Mouse (Mus musculus) midbrain, embryonic 13.5 days (tissue): ENCODE measurements around the gene Gm45140. TPM values are rescaled to one million over a fixed set of nuclear protein-coding genes. Genes with fewer than 3 reads are reported as not detected.
A peak's percentile ranks its signal among the peaks of the same experiment; 100 is the strongest.
"Not testable (repeated sequence)": the region's sequence is repeated elsewhere in the genome, so short reads cannot be mapped to it uniquely, and the experiment has no call there.

Experiments used
- ATAC-seq: fragments of 200-750 bp; cut with Nextera tagmentation; 2 replicates; pipeline ENCODE4 v1.8.0; 2017; ENCODE audit warnings: mild to moderate bottlenecking, moderate TSS enrichment, moderate library complexity
- H3K27ac ChIP-seq: fragments of 300-500 bp; sonication (generic); 2 replicates; pipeline ENCODE4 v1.5.1; 2015; ENCODE audit warnings: inconsistent platforms, mild to moderate bottlenecking, moderate library complexity
- H3K27me3 ChIP-seq: fragments of 300-500 bp; sonication (generic); 2 replicates; pipeline ENCODE4 v1.6.1; 2015; ENCODE audit warnings: mild to moderate bottlenecking, inconsistent platforms
- H3K36me3 ChIP-seq: fragments of 300-500 bp; sonication (generic); 2 replicates; pipeline ENCODE4 v1.6.1; 2015; ENCODE audit warnings: mild to moderate bottlenecking, inconsistent platforms
- H3K4me1 ChIP-seq: fragments of 300-500 bp; sonication (generic); replicated peaks from 2 replicates; pipeline ENCODE4 v1.6.1; 2015; ENCODE audit warnings: inconsistent platforms
- H3K4me2 ChIP-seq: fragments of 300-500 bp; sonication (generic); replicated peaks from 2 replicates; pipeline ENCODE4 v1.6.1; 2015; ENCODE audit warnings: moderate library complexity, mild to moderate bottlenecking, inconsistent platforms
- H3K4me3 ChIP-seq: fragments of 300-500 bp; sonication (generic); replicated peaks from 2 replicates; pipeline ENCODE4 v1.5.1; 2015; ENCODE audit warnings: mild to moderate bottlenecking, inconsistent platforms
- H3K9ac ChIP-seq: fragments of 300-500 bp; sonication (generic); replicated peaks from 2 replicates; pipeline ENCODE4 v1.6.1; 2015; ENCODE audit warnings: mild to moderate bottlenecking, inconsistent platforms
- H3K9me3 ChIP-seq: fragments of 300-500 bp; sonication (generic); 2 replicates; pipeline ENCODE4 v1.6.1; 2016; ENCODE audit warnings: mild to moderate bottlenecking, inconsistent platforms
- WGBS: fragments of 180-500 bp; shearing (Covaris S2); methylation state at CpG from one replicate; pipeline ENCODE4 v1.1.7; 2015; 5-methylcytosine and 5-hydroxymethylcytosine counted together
- polyA plus RNA-seq: library from polyadenylated mRNA; unstranded; fragments of >200 nt; fragmentation: Nextera tagmentation; extraction: Ambion mirVana; gene quantifications from 2 replicates; pipeline ENCODE4 v1.2.1, GENCODE M21; 2015

Gm45140 gene
- polyA plus RNA-seq, 1 experiment from 2014 or later, result 3.2 TPM

DNA sequence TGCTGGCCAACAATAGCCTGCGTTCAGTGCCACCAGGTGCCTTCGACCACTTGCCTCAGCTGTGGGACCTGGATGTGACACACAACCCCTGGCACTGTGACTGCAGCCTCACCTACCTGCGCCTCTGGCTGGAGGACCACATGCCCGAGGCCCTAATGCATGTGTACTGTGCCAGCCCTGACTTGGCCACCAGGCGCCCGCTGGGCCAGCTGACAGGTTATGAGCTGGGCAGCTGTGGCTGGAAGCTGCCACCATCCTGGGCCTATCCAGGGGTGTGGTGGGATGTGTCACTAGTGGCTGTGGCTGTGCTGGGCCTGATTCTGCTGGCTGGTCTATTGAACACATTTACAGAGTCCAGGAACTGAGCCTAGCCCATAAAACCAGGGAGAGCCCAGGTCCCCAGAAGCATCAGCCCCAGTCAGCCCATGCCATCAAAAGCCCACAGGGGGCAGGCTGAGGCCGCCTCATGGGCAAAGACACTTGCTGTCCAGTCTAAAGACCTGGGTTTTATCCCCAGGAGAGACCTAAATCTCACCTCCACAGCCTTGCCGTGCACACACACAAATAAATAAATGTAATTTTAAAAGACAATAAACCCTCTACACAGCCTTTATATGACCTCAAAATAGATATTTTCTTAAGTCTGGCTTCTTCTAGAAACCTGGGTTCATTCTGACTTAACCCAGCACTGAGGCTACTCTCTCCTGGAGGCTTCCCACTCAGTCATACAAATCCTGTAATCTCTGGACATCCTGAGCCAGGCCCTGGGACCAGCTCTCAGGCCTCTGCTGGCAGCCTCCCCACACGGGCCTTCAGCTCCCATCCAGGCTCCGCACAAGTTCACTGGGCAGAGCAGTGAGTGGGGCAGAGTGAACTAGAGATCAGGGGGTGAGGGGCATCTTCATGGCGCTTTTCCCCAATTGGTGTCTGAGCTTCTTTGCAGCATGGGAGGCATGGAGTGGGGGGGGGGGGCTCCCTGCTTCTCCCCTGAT, 56.1 kb downstream of the Gm45140 start:
- no peak for ATAC-seq
- WGBS, result 87% methylated on average over 11 of the region's 11 CpGs
- H3K27ac ChIP-seq, result no peak overlapping the region
- H3K4me2 ChIP-seq, result no peak overlapping the region
- H3K9me3 ChIP-seq, result no peaks in the 10 kb centered on the region
- no peaks in the 10 kb centered on the region for H3K4me1 ChIP-seq
- no peak overlapping the region for H3K4me3 ChIP-seq
- no peaks in the 10 kb centered on the region for H3K36me3 ChIP-seq
- no peaks in the 10 kb centered on the region for H3K27me3 ChIP-seq
- H3K9ac ChIP-seq, result no peak overlapping the region

DNA sequence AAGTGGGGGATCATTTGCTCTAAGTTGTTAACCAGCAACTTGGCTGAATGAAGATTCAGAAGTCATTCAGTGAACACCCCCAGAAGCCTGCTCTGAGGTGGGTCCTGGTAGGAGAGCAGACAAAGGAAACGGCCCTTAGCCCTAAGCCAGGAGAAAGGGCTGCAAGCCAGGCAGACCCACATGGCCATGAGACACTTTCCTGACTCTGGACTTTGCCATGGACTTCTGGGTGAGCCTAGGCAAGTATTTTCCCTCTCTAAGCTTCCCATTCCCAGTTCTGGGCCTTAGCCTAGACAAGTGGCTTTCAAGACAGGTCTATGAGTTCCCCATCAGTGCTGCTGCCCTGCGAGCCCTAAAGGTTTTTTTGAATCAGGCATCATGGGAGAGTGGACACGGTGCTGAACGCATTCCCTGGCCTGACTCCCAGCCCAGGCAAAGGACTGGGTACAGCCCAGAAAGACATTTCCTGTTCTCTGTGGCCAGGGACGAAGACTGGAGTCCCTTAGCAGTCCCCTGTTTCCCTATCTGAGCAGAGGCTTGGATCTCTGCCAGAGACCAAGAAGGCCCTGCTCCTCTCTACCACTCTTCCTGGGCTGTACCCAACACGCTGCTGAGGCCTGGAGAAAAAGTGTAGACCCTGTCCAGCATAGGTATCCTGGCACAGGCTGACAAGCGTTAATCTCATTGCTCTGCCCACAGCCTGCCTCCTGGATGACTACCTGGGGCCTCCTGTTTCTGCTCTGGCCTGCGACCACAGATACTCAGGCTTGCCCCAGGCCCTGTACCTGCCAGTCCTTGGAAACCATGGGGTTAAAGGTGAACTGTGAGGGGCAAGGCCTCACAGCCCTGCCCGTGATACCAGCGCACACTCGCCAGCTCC, 57.1 kb downstream of the Gm45140 start:
- ATAC-seq, result no peak
- 84% methylated on average over 11 of the region's 11 CpGs for WGBS

DNA sequence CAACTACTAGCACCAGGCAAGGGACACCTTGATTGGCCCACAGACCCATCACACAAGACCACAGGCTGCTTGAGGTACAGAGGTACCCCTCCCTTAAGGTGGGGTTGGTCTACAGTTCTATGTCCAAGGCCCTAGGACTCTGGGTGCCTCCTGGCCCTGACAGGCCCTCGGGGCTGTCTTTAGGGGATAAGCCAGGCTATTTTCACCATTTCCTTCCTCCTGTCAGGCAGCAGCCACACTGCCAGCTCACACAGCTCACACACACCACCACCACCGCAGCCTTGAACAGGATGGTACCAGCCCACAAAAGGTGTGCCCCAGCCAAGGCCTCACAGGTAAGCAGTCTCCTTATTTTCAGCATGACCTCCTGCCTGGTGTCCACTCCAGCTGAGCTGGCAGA, 57.8 kb downstream of the Gm45140 start, which contains the start of gene Gp9:
Gene Gp9 (plus strand): TSS at position 231 of the 400 bp plus-strand sequence.
- Histone ChIP-seq H3K9ac (peak within 1 kb of the TSS; percentile 19; the same call in 1 of the 2 replicates), H3K27me3 (no peaks in the 10 kb centered on the region), H3K4me1 (no peaks in the 10 kb centered on the region), H3K27ac (no peak within 1 kb of the TSS), H3K9me3 (no peaks in the 10 kb centered on the region), H3K4me2 (no peak within 1 kb of the TSS), H3K36me3 (no peaks in the 10 kb centered on the region), H3K4me3 (no peak within 1 kb of the TSS)
- 84% methylated on average over 2 of the region's 2 CpGs for WGBS
- no peak for ATAC-seq

More for the DNA sequence above, 57.1 kb downstream of the Gm45140 start:
- no peaks in the 10 kb centered on the region for H3K36me3 ChIP-seq
- H3K27ac ChIP-seq, result no peak overlapping the region
- H3K9ac ChIP-seq, result no peak overlapping the region; the same call in 1 of the 2 replicates
- no peaks in the 10 kb centered on the region for H3K9me3 ChIP-seq
- H3K4me1 ChIP-seq, result no peaks in the 10 kb centered on the region
- no peak overlapping the region for H3K4me3 ChIP-seq
- H3K27me3 ChIP-seq, result no peaks in the 10 kb centered on the region
- H3K4me2 ChIP-seq, result no peak overlapping the region

DNA sequence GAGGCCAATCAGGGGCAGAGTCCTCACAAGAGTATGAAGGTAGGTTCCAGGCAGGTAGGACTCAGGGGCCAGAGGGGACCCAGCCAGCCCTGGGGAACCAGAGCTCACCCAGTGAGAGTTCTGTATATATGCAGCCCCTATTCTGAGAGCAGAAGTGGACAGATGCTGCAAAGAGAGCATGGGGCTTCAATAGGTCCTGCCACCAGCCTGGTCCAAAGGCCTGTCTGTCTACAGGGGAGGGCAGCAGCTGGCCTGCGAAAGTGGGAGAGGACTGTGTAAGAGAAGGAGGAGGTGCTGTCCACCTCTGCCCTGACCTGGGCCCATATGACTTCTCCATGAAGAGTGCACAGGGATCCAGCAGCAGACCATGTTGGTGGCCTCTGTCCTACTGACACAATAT, 58.9 kb downstream of the Gm45140 start:
- Histone ChIP-seq H3K4me2 (no peak overlapping the region), H3K4me3 (no peak overlapping the region), H3K27me3 (no peaks in the 10 kb centered on the region), H3K27ac (no peak overlapping the region), H3K9me3 (no peaks in the 10 kb centered on the region), H3K9ac (no peak overlapping the region), H3K4me1 (no peaks in the 10 kb centered on the region), H3K36me3 (no peaks in the 10 kb centered on the region)
- ATAC-seq, result no peak
- WGBS, result 100% methylated on average over 1 of the region's 1 CpGs

DNA sequence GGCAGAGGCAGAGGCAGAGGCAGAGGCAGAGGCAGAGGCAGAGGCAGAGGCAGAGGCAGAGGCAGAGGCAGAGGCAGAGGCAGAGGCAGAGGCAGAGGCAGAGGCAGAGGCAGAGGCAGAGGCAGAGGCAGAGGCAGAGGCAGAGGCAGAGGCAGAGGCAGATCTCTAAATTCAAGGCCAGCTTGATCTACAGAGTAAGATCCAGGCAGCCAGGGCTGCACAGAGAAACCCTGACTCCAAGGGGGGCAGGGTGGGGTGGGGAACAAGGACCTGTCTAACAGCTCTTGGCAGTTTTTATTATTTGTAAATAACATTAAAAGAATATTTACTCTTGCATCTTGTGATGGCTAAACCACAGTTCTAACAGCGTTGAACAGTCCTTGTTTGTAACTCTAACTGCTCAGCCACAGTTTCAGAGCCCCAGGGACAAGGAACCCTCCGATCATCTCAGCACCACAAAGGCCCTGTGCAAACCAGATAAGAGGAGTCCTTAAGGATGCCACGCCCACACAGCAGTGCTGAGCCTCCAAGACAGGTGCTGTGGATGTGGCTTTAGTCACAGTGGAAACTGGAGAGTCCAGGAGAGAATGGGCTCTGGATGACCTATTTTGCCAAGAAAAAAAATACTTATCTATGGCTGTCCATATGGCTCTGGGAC, 59.9 kb downstream of the Gm45140 start:
- ATAC-seq, result no peak

DNA sequence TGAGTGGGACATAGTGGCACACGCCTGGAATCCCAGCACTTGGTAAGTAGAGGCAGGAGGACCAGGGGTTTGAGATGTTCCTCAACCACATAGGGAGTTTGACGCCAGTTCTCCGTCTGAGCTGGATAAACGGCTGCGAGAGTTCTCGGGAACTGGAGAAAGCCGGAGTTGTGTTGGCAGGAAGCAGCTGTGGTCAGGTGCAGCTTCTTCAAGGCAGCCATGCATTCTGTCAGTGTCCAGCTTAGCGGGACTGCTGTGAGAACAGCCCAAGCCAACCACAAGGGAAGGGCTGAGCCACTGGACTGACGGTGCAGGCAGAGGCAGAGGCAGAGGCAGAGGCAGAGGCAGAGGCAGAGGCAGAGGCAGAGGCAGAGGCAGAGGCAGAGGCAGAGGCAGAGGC, 60.7 kb downstream of the Gm45140 start:
- no peak overlapping the region for H3K4me2 ChIP-seq
- ATAC-seq, result no peak
- H3K9me3 ChIP-seq, result no peaks in the 10 kb centered on the region
- H3K4me1 ChIP-seq, result no peaks in the 10 kb centered on the region
- no peaks in the 10 kb centered on the region for H3K27me3 ChIP-seq
- no peak overlapping the region for H3K9ac ChIP-seq
- H3K27ac ChIP-seq, result no peak overlapping the region
- 89% methylated on average over 9 of the region's 9 CpGs for WGBS
- H3K36me3 ChIP-seq, result no peaks in the 10 kb centered on the region
- H3K4me3 ChIP-seq, result no peak overlapping the region

More for the DNA sequence above, 59.9 kb downstream of the Gm45140 start:
- Histone ChIP-seq H3K4me3 (no peak overlapping the region), H3K9me3 (no peaks in the 10 kb centered on the region), H3K36me3 (no peaks in the 10 kb centered on the region), H3K4me2 (no peak overlapping the region), H3K9ac (no peak overlapping the region), H3K4me1 (no peaks in the 10 kb centered on the region), H3K27ac (no peak overlapping the region), H3K27me3 (no peaks in the 10 kb centered on the region)
- WGBS, result 85% methylated on average over 3 of the region's 3 CpGs

DNA sequence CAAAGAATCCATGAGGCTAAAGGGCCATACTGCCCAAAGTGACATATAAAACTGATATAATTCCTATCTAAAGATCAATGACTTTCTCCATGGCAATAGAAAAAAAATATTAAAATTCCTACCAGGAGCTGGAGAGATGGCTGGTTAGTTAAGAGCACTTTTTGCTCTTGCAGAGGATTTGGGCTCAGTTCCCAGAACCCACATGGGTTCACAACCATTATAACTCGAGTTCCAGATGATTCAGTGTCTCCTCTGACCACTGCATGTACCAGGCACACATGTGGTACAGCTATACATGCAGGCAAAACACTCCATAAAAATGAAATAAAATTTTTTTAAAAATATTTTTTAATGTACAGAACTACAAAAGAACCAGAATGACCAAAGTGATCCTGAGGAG, 61.1 kb downstream of the Gm45140 start:
- WGBS, result 59% methylated on average over 1 of the region's 1 CpGs
- H3K36me3 ChIP-seq, result no peaks in the 10 kb centered on the region
- no peaks in the 10 kb centered on the region for H3K27me3 ChIP-seq
- no peak overlapping the region for H3K27ac ChIP-seq
- no peak overlapping the region for H3K9ac ChIP-seq
- H3K4me1 ChIP-seq, result no peaks in the 10 kb centered on the region
- H3K9me3 ChIP-seq, result no peaks in the 10 kb centered on the region
- no peak for ATAC-seq
- H3K4me3 ChIP-seq, result no peak overlapping the region
- H3K4me2 ChIP-seq, result no peak overlapping the region

DNA sequence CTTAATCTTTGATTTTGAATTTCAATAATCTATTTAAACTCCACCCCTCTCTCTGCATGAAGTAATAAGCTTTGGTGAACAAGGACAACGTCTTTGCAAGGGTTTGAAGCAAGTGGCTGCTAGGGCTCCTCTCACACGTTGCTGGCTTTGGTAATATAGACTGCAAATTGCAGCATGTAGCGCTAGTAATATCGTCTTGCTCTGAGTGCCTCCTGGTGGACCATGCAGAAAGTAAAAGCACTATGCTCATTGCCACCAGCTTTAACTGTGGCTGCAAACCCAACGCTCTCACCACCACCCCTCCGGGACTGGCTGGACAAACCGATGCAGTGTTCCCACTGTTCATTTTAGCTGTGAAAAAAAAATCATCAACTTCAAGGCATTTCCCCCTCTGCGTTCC, 65.0 kb downstream of the Gm45140 start:
- Histone ChIP-seq H3K9ac (no peak overlapping the region), H3K4me1 (no peaks in the 10 kb centered on the region), H3K4me3 (no peak overlapping the region), H3K4me2 (no peak overlapping the region), H3K27ac (no peak overlapping the region), H3K27me3 (no peaks in the 10 kb centered on the region), H3K36me3 (no peaks in the 10 kb centered on the region), H3K9me3 (no peaks in the 10 kb centered on the region)
- ATAC-seq, result no peak
- WGBS, result 56% methylated on average over 8 of the region's 8 CpGs

DNA sequence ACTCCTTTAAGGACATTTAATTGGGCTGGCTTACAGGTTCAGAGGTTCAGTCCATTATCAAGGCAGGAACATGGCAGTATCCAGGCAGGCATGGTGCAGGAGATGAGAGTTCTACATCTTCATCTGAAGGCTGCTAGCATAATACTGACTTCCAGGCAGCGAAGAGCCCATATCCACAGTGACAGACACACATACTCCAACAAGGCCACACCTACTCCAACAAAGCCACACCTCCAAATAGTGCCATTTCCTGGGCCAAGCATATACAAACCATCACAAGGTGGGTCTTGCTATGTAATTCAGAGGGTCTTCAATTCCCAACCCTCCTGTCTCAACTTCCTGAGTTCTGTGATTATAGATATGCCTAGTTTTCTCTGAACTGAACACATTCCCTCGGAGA, 71.3 kb downstream of the Gm45140 start:
- H3K9me3 ChIP-seq, H3K4me2 ChIP-seq, H3K27me3 ChIP-seq, H3K27ac ChIP-seq, ATAC-seq, H3K4me1 ChIP-seq, H3K9ac ChIP-seq, H3K4me3 ChIP-seq, H3K36me3 ChIP-seq: not testable (repeated sequence)
- WGBS, result 91% methylated on average over 2 of the region's 2 CpGs

DNA sequence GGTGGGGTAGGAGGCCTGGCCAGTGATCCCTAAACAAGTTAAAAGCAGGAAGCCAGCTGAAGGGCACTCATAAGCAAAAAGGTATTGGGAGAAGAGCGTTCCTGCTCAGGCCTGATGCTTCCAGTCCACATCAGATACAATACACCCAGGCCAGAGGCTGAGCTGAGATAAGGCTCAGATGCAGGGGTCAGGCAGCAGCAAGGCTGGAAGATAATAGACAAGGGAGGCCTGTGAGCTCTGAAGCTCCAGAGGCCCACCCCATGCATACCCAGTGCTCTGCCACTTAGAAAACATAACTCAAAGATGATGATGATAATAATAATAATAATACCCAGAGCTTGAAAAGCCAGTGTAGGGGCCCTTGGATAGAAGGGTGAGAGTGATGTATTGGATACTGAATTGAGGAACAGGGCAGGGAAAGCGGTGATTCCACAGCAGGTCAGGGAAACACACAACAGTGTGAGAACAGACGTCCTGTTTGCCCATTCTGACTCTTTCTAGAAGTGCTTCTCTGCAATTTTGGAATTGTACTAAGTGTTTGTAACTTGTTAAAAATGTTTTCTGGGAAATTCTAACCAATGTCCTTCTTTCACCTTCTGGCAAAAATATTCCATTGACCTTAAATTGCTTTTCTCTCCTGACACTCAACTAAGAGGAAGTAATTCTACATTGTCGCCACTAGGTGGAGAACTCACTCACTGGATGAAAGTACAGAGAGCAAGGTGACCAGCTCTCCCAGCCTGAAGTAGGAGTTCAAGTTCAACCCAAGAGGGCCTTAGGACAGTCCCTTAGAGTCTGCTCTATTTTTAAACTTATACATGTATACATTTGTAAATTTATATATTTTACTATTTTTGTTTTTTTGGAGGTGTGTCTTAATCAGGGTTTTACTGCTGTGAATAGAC, 72.0 kb downstream of the Gm45140 start:
- WGBS, result 73% methylated on average over 4 of the region's 4 CpGs
- Histone ChIP-seq H3K36me3 (no peaks in the 10 kb centered on the region), H3K9me3 (no peaks in the 10 kb centered on the region), H3K27ac (no peak overlapping the region), H3K27me3 (no peaks in the 10 kb centered on the region), H3K4me1 (no peaks in the 10 kb centered on the region), H3K4me2 (no peak overlapping the region), H3K9ac (no peak overlapping the region), H3K4me3 (no peak overlapping the region)
- no peak for ATAC-seq

DNA sequence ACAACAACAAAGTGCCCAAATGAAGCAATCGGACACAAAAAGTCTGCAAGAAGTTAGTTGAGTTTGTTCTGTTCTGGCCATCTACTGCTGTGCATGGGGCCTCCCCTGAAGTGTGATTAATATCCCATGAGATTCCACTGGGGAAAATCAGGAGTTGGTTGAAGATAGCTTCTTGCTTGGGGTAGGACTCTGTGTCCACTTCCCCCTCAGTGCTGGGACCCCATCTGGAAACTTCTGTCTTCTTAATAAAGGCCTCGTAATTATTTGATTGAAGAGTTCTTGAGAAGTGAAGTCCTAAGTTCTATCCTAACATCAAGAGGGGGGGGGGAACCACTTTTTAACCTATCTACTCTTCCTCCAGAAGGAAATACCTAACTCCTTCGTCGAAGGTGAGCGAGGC, 73.4 kb downstream of the Gm45140 start:
- ATAC-seq, result no peak

More for the DNA sequence above, 73.4 kb downstream of the Gm45140 start:
- no peaks in the 10 kb centered on the region for H3K4me1 ChIP-seq
- H3K36me3 ChIP-seq, result no peaks in the 10 kb centered on the region
- no peak overlapping the region for H3K27ac ChIP-seq
- H3K9ac ChIP-seq, result no peak overlapping the region
- H3K4me2 ChIP-seq, result no peak overlapping the region
- H3K27me3 ChIP-seq, result no peaks in the 10 kb centered on the region
- 89% methylated on average over 5 of the region's 5 CpGs for WGBS
- no peak overlapping the region for H3K4me3 ChIP-seq
- H3K9me3 ChIP-seq, result no peaks in the 10 kb centered on the region
